Mouse (Mus musculus) heart, embryonic 16.5 days (tissue): ENCODE results near the gene Ccdc78. TPM values are rescaled to one million over a fixed set of nuclear protein-coding genes. Genes with fewer than 3 reads are reported as not detected.

Experiments used
- ATAC-seq: fragments of 200-750 bp; cut with Nextera tagmentation; replicated peaks from 2 replicates; pipeline ENCODE4 v1.8.0; 2017; ENCODE audit warnings: moderate number of reproducible peaks; ENCODE audit not compliant: insufficient read depth, low FRiP score; ENCODE audit errors: extremely low read depth
- H3K27ac ChIP-seq: fragments of 300-500 bp; sonication (generic); 2 replicates; pipeline ENCODE4 v1.5.1; 2014; ENCODE audit warnings: mild to moderate bottlenecking, low read length, control low read depth, moderate library complexity
- H3K27me3 ChIP-seq: fragments of 300-500 bp; sonication (generic); 2 replicates; pipeline ENCODE4 v1.6.1; 2014; ENCODE audit warnings: low read length, mixed read lengths; ENCODE audit not compliant: control insufficient read depth, insufficient read depth
- H3K36me3 ChIP-seq: fragments of 300-500 bp; sonication (generic); 2 replicates; pipeline ENCODE4 v1.6.1; 2014; ENCODE audit not compliant: control insufficient read depth, insufficient read depth
- H3K4me1 ChIP-seq: fragments of 300-500 bp; sonication (generic); 2 replicates; pipeline ENCODE4 v1.6.1; 2014; ENCODE audit warnings: low read length, mixed read lengths; ENCODE audit not compliant: control insufficient read depth, insufficient read depth
- H3K4me2 ChIP-seq: fragments of 300-500 bp; sonication (generic); 2 replicates; pipeline ENCODE4 v1.6.1; 2014; ENCODE audit warnings: low read depth, mild to moderate bottlenecking, control low read depth, low read length
- H3K4me3 ChIP-seq: fragments of 300-500 bp; sonication (generic); 2 replicates; pipeline ENCODE4 v1.5.1; 2014; ENCODE audit warnings: mild to moderate bottlenecking, control low read depth, low read length
- H3K9ac ChIP-seq: fragments of 300-500 bp; sonication (generic); 2 replicates; pipeline ENCODE4 v1.6.1; 2014; ENCODE audit warnings: low read length, control low read depth
- H3K9me3 ChIP-seq: fragments of 300-500 bp; sonication (generic); replicated peaks from 2 replicates; pipeline ENCODE4 v1.6.1; 2016; ENCODE audit warnings: low read length; ENCODE audit not compliant: control insufficient read depth
- WGBS: fragments of 180-500 bp; shearing (Covaris S2); extraction: QIAGEN DNeasy Blood & Tissue Kit; methylation state at CpG from one replicate; pipeline ENCODE4 v1.1.7; 2014; 5-methylcytosine and 5-hydroxymethylcytosine counted together
- polyA plus RNA-seq: library from polyadenylated mRNA; unstranded; fragments of >200 nt; fragmentation: Nextera tagmentation; extraction: Ambion mirVana; gene quantifications from 2 replicates; pipeline ENCODE4 v1.2.1, GENCODE M21; 2015

Gene Ccdc78
- polyA plus RNA-seq, 1 experiment from 2014 or later, result 0.53 TPM

DNA sequence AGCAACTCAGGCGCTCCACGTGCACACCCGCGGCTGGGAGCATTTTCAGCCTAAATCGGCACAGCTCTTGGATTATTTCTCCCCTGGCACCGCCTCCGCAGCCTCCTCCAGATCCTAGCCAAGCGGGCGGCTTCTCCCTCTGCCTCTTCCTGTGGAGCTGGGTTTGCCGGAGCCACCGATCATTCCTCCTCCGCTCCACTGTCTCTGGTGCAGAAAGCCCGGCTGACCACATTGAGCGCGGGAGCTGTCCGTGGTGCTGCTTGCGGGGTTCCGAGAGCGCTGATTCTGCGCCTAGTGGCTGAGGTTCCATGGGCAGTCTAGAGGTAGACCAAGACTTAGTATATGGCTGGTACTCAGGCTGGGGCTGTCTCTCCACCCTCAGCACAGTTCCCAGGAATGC is 27.1 kb downstream of the Ccdc78 start:
- H3K36me3 ChIP-seq, result no peaks in the 10 kb centered on the region
- ATAC-seq, result 0 out of 2 replicates have a peak, but pooled peaks have one; percentile 8
- H3K4me3 ChIP-seq, result no peak overlapping the region
- H3K27ac ChIP-seq, result no peak overlapping the region
- H3K9ac ChIP-seq, result no peak overlapping the region
- no peak overlapping the region for H3K4me2 ChIP-seq
- H3K4me1 ChIP-seq, result peaks cover 11% of the 10 kb centered on the region
- H3K27me3 ChIP-seq, result peaks cover 57% of the 10 kb centered on the region
- no peaks in the 10 kb centered on the region for H3K9me3 ChIP-seq
- WGBS, result 1% methylated on average over 20 of the region's 20 CpGs

DNA sequence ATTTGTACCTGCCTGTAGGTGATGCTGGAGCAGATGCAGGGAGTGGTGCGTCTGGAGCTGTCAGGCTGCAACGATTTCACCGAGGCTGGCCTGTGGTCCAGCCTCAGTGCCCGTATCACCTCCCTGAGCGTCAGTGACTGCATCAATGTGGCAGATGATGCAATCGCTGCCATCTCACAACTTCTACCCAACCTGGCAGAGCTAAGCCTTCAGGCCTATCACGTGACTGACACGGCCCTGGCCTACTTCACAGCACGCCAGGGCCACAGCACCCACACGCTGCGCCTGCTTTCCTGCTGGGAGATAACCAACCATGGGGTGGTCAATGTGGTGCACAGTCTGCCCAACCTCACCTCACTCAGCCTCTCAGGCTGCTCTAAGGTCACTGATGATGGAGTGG is 31.3 kb downstream of the Ccdc78 start:
- Histone ChIP-seq H3K4me2 (no peak overlapping the region), H3K4me1 (peaks cover 2% of the 10 kb centered on the region; the same call in 1 of the 2 replicates), H3K36me3 (no peaks in the 10 kb centered on the region), H3K9ac (no peak overlapping the region), H3K9me3 (no peaks in the 10 kb centered on the region), H3K27ac (no peak overlapping the region), H3K27me3 (peaks cover 48% of the 10 kb centered on the region), H3K4me3 (no peak overlapping the region)
- ATAC-seq, result no peak
- WGBS, result 76% methylated on average over 11 of the region's 11 CpGs

DNA sequence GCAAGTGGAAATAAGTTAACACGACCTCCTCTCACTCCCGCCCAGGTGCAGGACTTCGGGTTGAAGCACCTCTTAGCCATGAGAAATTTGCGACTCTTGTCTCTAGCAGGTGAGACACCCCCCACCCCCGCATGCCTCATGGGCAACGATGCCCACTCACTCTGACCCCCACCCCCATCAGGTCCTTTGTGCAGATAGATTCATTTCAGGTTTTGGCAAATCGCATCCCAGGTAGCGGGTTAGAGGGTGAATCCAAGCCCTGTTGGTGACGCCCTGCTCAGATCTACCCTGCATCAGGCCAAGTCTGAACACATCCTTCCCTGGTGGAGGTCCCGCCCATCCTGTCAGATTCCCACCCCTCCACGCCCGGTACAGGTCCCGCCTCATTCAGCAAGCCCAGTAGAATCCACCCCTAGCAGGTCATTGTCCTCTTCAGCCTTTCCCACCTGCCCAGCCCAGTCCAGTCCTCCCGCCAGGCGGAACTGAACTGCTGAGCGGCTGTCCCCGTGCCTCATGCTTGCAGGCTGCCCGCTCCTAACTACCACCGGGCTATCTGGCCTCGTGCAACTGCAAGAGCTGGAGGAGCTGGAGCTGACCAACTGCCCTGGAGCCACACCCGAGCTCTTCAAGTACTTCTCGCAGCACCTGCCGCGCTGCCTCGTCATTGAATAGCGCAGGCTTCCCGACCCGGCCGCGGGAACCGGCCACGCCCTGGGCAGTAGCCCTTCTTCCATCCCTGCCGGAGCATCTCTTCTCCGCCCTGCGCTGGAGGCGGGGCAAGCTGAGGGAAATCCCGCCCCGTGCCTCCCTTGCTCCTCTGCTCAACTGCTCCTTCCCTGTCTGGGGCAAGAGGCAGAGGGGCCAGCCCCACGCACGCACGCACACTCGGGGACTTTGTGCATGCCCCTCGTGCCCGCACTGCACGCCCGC is 32.7 kb downstream of the Ccdc78 start:
- Histone ChIP-seq H3K4me2 (no peak overlapping the region), H3K4me3 (no peak overlapping the region; the same call in 1 of the 2 replicates)
- 7% methylated on average over 44 of the region's 46 CpGs for WGBS

DNA sequence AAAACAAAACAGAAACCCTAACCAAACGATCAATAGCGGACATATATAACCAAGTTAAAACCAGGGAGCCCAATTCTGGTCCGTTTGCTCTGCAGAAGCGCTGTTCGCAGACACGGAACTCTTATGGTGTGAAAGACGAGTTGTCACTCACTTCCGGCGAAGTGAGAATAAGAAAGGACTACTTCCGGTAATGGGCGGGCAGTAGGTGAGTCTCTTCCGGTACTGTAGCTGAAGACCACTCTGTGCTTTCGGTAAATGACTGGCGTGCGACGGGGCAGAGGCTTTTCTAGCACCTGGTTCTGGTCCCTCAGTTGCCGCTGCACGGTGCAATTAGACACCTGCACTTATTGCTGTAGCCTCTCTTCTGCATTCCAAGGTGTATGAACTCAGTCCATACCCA is 37.1 kb downstream of the Ccdc78 start, which contains the start of gene Wdr24:
Gene Wdr24, plus strand, starts transcription at position 176 of the 400 bp plus-strand sequence.
- 0% methylated on average over 18 of the region's 18 CpGs for WGBS
- Histone ChIP-seq H3K27ac (peak within 1 kb of the TSS; percentile 56), H3K9me3 (no peaks in the 10 kb centered on the region), H3K4me3 (peak within 1 kb of the TSS; percentile 78), H3K27me3 (peaks cover 28% of the 10 kb centered on the region), H3K9ac (peak within 1 kb of the TSS; percentile 83), H3K4me1 (peaks cover 18% of the 10 kb centered on the region), H3K4me2 (peak within 1 kb of the TSS; percentile 91), H3K36me3 (0 out of 2 replicates have a peak, but pooled peaks cover 18% of the 10 kb centered on the region)
- peak; percentile 67 for ATAC-seq

More for the DNA sequence above, 32.7 kb downstream of the Ccdc78 start:
- Histone ChIP-seq H3K4me1 (peaks cover 4% of the 10 kb centered on the region), H3K27me3 (peaks cover 40% of the 10 kb centered on the region), H3K9ac (no peak overlapping the region), H3K27ac (no peak overlapping the region), H3K36me3 (no peaks in the 10 kb centered on the region), H3K9me3 (no peaks in the 10 kb centered on the region)
- ATAC-seq, result no peak

DNA sequence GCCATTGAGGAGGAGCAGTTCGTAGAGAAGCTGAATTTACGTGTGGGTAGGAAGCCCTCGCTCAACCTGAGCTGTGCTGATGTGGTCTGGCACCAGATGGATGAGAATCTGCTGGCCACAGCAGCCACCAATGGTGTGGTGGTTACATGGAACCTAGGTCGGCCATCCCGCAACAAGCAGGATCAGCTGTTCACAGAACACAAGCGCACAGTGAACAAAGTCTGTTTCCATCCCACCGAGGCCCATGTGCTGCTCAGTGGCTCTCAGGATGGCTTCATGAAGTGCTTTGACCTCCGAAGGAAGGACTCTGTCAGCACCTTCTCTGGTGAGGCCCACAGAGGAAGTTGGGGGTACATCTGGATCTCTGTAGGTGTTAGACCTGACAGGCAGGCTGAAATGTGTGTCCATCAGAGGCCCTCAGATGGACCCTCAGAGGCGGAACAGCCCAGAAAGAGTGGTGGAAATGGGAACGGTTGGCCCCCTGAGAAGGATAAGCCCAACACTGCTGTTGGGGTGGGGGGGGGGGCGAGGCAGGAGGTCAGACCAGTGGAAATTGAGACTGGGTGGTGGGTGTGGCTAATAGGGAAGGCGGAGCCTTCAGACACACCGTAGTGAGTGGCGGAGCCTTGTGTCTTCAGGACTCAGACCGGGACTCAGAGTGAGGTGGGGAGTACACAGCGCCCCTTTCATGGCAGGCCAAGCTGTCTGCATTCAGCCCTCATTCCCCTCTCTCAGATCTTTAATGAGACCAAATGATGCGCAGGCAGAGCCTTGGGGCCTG is 38.2 kb downstream of the Ccdc78 start:
- Histone ChIP-seq H3K27ac (no peak overlapping the region), H3K36me3 (0 out of 2 replicates have a peak, but pooled peaks cover 18% of the 10 kb centered on the region), H3K9ac (peak overlapping the region; percentile 83), H3K4me2 (peak overlapping the region; percentile 91), H3K4me1 (peaks cover 23% of the 10 kb centered on the region), H3K9me3 (no peaks in the 10 kb centered on the region), H3K27me3 (peaks cover 17% of the 10 kb centered on the region), H3K4me3 (peak overlapping the region; percentile 78)
- WGBS, result 60% methylated on average over 17 of the region's 17 CpGs
- ATAC-seq, result no peak

DNA sequence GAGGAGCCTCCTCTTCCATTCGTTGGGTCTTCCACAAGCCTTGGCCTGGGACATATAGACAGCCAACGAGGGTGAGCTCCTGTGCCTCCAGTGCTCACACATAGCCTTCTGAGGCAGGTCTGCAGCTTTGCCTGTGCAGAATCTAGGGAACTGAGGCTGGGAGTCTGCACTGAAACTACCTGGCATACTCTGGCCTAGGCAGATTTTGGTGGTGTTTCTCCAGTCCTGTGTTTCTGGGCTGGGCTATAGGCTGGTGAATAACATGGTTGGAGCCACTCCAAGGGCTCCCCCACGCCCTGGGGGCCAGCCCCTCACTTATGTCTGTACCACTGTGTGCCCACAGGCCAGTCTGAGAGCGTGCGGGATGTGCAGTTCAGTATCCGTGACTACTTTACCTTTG is 38.9 kb downstream of the Ccdc78 start:
- peaks cover 23% of the 10 kb centered on the region for H3K36me3 ChIP-seq
- H3K4me3 ChIP-seq, result no peak overlapping the region
- no peak for ATAC-seq
- H3K27me3 ChIP-seq, result peaks cover 9% of the 10 kb centered on the region
- H3K4me1 ChIP-seq, result peaks cover 31% of the 10 kb centered on the region
- no peak overlapping the region for H3K27ac ChIP-seq
- no peak overlapping the region for H3K4me2 ChIP-seq
- no peak overlapping the region for H3K9ac ChIP-seq
- H3K9me3 ChIP-seq, result no peaks in the 10 kb centered on the region
- WGBS, result 86% methylated on average over 6 of the region's 6 CpGs

DNA sequence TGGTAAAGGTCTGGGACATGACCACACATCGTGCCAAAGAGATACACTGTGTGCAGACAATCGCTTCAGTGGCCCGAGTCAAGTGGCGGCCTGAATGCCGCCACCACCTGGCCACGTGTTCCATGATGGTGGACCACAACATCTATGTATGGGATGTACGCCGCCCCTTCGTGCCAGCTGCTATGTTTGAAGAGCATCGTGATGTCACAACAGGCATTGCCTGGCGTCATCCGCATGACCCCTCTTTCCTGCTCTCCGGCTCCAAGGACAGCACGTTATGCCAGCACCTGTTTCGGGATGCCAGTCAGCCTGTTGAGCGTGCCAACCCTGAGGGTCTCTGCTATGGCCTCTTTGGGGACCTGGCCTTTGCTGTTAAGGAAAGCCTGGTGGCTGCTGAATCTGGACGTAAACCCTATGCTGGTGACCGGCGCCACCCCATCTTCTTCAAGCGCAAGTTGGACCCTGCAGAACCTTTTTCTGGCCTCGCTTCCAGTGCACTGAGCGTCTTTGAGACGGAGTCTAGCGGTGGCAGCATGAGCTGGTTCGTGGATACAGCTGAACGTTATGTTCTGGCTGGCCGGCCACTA is 39.7 kb downstream of the Ccdc78 start:
- peaks cover 30% of the 10 kb centered on the region for H3K36me3 ChIP-seq
- 95% methylated on average over 27 of the region's 27 CpGs for WGBS
- no peak overlapping the region for H3K9ac ChIP-seq
- no peak overlapping the region for H3K4me3 ChIP-seq
- H3K27ac ChIP-seq, result no peak overlapping the region
- no peak overlapping the region for H3K4me2 ChIP-seq
- H3K27me3 ChIP-seq, result peaks cover 4% of the 10 kb centered on the region; the same call in 1 of the 2 replicates
- ATAC-seq, result no peak
- H3K4me1 ChIP-seq, result peaks cover 37% of the 10 kb centered on the region
- H3K9me3 ChIP-seq, result no peaks in the 10 kb centered on the region

DNA sequence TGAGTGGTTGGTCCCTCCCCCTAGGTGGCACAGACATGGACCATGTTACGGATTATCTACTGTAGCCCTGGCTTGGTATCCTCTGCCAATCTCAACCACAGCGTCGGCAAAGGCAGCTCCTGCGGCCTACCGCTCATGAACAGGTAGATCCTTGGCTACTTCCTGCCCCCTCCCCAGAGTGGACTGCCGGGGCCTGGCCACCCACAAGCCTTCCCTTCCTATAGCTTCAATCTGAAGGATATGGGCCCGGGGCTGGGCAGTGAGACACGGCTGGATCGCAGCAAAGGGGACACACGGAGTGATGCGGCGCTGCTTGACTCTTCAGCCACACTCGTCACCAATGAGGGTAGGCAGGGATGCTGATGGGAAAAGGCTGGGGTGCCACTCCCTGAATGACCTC is 40.6 kb downstream of the Ccdc78 start:
- H3K4me3 ChIP-seq, result no peak overlapping the region
- no peak overlapping the region for H3K9ac ChIP-seq
- H3K36me3 ChIP-seq, result peaks cover 36% of the 10 kb centered on the region
- 90% methylated on average over 13 of the region's 13 CpGs for WGBS
- H3K9me3 ChIP-seq, result no peaks in the 10 kb centered on the region
- H3K4me1 ChIP-seq, result peaks cover 47% of the 10 kb centered on the region
- no peak for ATAC-seq
- H3K27ac ChIP-seq, result no peak overlapping the region
- H3K4me2 ChIP-seq, result no peak overlapping the region
- H3K27me3 ChIP-seq, result peaks cover 4% of the 10 kb centered on the region; the same call in 1 of the 2 replicates
